Mouse (Mus musculus): ENCODE measurements around the gene Nfatc2.

The Nfatc2 gene

DNA sequence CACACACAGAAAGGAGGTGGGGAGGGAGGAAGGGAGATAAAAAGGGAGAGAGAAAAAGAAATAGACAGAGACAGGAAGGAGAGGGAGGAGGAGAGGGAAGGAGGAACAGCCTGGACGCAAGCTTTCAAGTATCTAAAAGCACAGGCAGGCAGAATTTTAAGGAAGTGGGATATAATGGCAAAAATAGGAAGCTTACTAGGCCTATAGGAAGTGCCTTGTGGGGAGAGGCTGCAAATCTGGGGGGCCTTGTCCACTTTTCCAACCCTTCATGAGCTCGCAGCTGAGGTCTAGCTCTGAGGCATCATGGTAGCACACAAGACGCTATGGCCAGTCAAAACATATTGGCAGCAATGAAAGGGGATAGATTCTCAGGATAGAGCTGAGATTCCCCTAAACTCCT lies 22.3 kb downstream of the Nfatc2 start:
- no peak for DNase-seq (ENCODE audit: low spot score in 2 of 2)

GRCm38 (mm10) chr2:168578132-168578531 lies 23.3 kb downstream of the Nfatc2 start:
- no peak for DNase-seq (ENCODE audit: low spot score in 2 of 2)

DNA sequence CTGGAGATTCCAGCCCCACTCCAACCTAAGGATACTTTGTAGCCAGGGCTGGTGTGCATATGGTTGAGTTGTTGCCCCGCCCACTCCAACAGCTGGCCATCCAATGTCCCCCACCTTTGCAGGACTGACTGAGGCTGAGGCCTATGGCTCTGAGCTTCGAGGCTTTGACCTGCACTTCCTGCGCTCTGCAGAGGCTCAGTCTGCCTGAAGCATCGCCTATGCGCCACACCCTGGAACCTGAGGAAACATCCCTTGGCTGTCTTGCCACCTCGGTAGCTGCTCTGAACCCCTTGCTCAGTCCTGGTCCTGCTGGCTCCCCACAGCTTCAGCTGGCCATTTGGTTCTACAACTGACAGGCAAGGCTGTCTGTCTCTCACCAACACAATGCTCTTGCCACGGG lies 24.1 kb downstream of the Nfatc2 start:
- DNase-seq (ENCODE audit: low spot score in 2 of 2): no peak

DNA sequence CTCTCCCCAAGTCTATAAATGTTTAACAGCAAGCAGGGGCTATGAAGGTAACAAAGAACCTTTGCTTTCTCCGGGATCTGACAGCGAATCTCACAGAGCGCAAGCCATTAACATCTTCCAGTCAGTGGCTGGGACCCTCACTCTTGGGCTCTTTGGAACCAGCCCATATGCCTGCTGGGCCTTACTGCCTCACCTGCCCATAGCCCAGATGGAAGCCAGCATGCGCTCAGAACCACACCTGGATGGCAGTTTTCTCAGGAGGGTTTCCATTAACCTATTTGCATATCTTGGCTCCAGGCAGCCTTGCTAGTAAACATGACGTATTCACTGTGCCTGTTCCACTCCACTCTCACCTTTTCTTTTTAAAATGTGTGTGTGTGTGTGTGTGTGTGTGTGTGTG lies 25.6 kb downstream of the Nfatc2 start:
- DNase-seq (ENCODE audit: low spot score in 2 of 2): no peak

- no peak for DNase-seq (ENCODE audit: low spot score in 2 of 2)
Observed at GRCm38 (mm10) chr2:168574934-168575333, 26.5 kb downstream of the Nfatc2 start.

- no peak for DNase-seq (ENCODE audit: low spot score in 2 of 2)
Observed at GRCm38 (mm10) chr2:168573866-168574265, 27.6 kb downstream of the Nfatc2 start.

- no peak for DNase-seq (ENCODE audit: low spot score in 2 of 2)
Observed at GRCm38 (mm10) chr2:168571241-168571640, 30.2 kb downstream of the Nfatc2 start.

DNA sequence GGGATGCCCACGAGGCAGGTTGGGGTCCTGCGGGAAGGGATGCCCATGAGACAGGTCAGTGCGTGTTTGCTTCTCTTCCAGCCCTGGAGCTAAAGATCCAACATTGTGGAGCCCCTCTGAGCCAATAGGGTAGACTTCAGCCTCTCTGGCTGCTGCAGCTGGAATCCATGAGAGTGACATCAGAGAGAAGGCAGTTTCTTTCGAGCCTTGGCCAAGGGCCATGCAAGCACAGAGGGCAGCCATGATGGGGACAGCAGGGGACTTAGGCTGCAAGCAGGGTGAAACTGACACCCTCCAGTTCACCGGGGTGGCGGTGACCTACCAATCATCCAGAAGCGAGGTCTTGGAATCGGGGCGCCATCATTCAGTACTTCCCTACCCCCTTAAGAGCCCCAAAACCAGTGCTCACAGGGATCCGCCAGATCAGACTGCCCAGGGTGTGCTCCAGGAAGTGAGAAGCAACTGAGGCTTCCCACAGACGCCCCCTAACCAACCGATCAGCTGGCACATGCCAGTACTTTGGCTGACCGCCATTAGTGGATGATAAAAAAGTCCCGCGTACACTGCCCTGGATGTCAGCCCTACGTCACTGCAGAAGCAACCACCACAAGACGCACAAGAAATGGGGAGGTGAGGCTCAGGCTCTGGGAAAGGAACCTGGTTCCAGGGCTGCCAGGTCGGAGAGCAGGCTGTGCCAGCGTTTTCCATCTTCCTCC lies 35.8 kb downstream of the Nfatc2 start:
- no peak for DNase-seq (ENCODE audit: low spot score in 2 of 2)

- DNase-seq (ENCODE audit: low spot score in 2 of 2): no peak
Observed at GRCm38 (mm10) chr2:168563184-168563583, 38.3 kb downstream of the Nfatc2 start.

- DNase-seq (ENCODE audit: low spot score in 2 of 2): no peak
Observed at GRCm38 (mm10) chr2:168557035-168557434, 44.4 kb downstream of the Nfatc2 start.

DNA sequence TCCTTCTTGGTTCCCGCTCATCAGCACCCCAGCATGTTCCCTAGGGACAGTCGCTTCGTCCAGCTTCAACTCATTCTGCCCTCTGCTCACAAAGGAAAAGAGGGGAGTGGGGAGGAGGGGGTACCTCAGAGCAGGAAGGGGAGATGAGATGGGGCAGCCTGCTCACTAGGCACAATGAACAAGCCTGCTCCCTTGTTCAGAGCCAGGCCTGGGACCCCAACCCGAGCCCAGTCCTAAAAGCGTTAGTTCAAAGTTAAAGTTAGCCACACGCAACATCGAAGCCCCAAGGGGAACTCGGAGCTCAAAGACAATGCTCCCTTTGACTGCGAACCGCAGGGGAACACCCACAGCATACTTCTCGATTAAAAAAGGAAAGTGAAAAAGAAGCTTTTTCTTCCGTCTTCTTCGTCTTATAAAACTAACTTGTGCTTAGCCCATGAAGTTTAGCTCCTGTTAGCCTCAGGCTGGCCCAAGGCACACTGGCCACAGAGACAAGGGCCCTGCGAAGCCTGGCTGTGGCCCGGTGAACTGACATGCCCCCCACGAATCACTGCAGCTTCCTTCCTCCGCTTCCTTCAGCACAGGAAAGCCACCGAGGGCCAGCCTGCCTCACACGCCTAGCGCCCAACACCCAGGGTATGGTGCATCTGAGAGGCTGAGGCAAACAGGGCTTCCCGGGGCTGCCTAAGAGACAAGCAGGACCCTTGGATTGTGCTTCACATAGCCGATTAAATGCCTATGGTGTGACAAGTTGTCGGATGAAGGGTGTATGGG lies 45.4 kb downstream of the Nfatc2 start:
- no peak for DNase-seq (ENCODE audit: low spot score in 2 of 2)

GRCm38 (mm10) chr2:168553541-168553961 lies 47.9 kb downstream of the Nfatc2 start:
- no peak for DNase-seq (ENCODE audit: low spot score in 2 of 2)

- DNase-seq (ENCODE audit: low spot score in 2 of 2): no peak
Observed at GRCm38 (mm10) chr2:168552405-168552804, 49.1 kb downstream of the Nfatc2 start.

GRCm38 (mm10) chr2:168551218-168551617 lies 50.2 kb downstream of the Nfatc2 start:
- DNase-seq (ENCODE audit: low spot score in 2 of 2): no peak

GRCm38 (mm10) chr2:168549326-168549725 lies 52.1 kb downstream of the Nfatc2 start:
- DNase-seq (ENCODE audit: low spot score in 2 of 2): no peak

- DNase-seq (ENCODE audit: low spot score in 2 of 2): no peak
Observed at GRCm38 (mm10) chr2:168548008-168548407, 53.4 kb downstream of the Nfatc2 start.

DNA sequence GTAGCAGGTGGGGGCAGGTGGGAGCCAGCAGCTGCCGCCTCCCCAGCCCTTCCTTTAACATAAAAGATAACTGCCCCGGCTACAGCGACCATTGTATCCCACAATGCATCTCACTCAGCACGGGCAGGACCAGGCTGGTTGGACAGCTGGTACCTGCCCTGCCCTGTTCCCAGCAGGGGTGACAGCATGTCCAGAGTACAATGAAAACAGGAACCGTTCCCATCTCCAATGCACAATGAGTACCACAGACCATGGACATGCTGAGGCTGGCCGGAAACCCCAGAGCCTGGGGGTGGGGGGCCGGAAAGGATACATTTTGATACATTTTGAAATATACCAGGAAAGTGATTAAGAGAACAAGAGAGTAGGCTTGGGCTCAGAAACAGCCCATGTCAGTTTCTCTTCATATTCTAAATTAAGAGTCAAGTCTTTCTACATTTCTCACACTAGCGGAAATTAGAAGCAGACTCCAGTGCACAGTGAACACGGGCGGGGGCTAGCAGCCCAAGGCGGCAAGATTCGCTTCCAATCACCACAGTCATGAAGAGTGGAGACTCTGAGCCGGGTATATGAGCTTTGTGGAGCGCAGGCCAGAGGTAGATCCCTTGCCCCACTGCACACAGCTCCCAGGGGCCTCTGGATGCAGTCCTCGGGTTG lies 55.4 kb downstream of the Nfatc2 start:
- no peak for DNase-seq (ENCODE audit: low spot score in 2 of 2)

- no peak for DNase-seq (ENCODE audit: low spot score in 2 of 2)
Observed at GRCm38 (mm10) chr2:168544102-168544501, 57.4 kb downstream of the Nfatc2 start.

GRCm38 (mm10) chr2:168543026-168543425 lies 58.4 kb downstream of the Nfatc2 start:
- no peak for DNase-seq (ENCODE audit: low spot score in 2 of 2)

DNA sequence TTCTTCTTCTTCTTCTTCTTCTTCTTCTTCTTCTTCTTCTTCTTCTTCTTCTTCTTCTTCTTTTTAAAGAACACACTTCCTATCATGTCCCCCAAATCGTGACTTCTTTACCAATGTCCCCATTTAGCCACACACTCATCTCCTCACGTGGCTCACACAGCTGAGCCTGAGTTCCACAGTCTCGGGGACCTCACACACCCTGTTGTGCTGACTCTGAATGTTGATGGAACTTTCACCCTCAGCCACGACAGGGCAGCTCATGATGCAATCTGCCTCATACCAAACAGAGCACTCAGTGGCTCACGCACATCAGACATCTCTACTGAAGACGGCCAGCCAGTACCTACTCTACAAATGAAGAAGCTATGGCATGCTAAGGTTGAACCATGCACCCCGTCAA lies 60.2 kb downstream of the Nfatc2 start:
- no peak for DNase-seq (ENCODE audit: low spot score in 2 of 2)

DNA sequence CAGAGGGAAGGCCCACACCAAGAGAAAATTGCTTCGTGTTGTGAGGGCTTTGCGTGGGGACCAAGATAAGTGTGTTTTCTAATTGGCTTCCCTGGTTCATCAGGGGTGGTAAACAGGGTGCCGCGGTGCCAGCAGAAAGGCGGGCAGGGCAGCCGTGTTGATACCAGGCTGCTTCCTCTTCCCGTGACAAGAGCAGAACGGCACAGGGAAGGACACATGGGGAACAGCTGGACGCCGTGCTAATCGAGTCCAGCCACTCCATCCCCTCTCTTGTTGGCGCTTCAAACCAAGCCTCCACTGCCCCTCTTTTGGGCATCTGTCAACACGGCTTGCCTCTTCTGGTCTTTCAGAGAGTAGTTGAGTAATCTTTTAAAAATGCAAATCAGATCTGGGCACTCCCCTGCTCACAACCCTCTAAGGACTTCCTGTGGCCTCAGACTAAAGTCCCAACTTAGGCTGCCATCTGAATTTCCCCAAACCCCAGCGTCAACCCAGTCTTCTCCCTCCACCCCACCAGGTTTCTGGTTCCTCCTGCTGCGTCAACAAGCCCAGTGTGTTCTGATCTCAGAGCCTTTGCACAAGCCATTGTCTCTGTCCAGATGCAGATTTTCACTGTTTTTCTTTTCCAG lies 61.7 kb downstream of the Nfatc2 start:
- DNase-seq (ENCODE audit: low spot score in 2 of 2): no peak

DNA sequence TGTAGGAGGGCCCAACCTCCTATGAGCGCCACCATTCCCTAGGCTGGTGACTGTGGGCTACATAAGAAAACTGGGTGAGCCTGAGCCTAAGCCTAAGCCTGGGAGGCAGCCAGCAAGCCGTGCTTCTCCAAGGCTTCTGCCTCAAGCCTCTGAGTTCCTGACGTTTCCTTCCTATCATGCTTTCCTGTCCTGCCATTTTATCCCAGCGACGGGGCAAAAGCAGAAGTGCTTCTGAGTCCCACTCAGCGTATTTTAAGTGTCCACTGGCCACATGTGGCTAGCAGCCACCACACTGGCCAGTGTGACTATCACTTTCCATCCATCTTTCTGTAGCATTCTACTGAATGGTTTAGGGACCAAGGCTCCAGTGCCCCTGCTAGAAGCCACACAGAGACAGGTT lies 62.4 kb downstream of the Nfatc2 start:
- no peak for DNase-seq (ENCODE audit: low spot score in 2 of 2)

Measured in spleen, postnatal 4 days (tissue).